Mouse (Mus musculus): ENCODE measurements around the gene Iqgap3. TPM values are rescaled to one million over a fixed set of nuclear protein-coding genes. Genes with fewer than 3 reads are reported as not detected.

Gene Iqgap3
- total RNA-seq, 2 experiments from 2014 or later: 0.64 to 0.80 TPM

GRCm38 (mm10) chr3:88137821-88138220 is 56.0 kb downstream of the Iqgap3 start:
- no peak for DNase-seq (ENCODE audit: low spot score in 2 of 2)

GRCm38 (mm10) chr3:88138336-88139242 is 56.8 kb downstream of the Iqgap3 start:
- peak; percentile 84 to 89 for DNase-seq (ENCODE audit: low spot score in 2 of 2)

GRCm38 (mm10) chr3:88139243-88140177 is 57.7 kb downstream of the Iqgap3 start:
- DNase-seq (ENCODE audit: low spot score in 2 of 2): peak in 1 of 2 experiments; percentile 4

GRCm38 (mm10) chr3:88140178-88140902 is 58.6 kb downstream of the Iqgap3 start:
- peak in 1 of 2 experiments; percentile 18 for DNase-seq (ENCODE audit: low spot score in 2 of 2)

GRCm38 (mm10) chr3:88140903-88141430 is 59.2 kb downstream of the Iqgap3 start:
- peak in 1 of 2 experiments; percentile 4 for DNase-seq (ENCODE audit: low spot score in 2 of 2)

GRCm38 (mm10) chr3:88141439-88141786 is 59.6 kb downstream of the Iqgap3 start:
- no peak for DNase-seq (ENCODE audit: low spot score in 2 of 2)

GRCm38 (mm10) chr3:88141787-88142523 is 60.2 kb downstream of the Iqgap3 start, which contains the start of gene Mef2d:
Gene Mef2d, plus strand, starts transcription at chr3:88142372.
- peak; percentile 93 to 95 for DNase-seq (ENCODE audit: low spot score in 2 of 2)

GRCm38 (mm10) chr3:88142546-88142915 is 60.8 kb downstream of the Iqgap3 start:
- DNase-seq (ENCODE audit: low spot score in 2 of 2): peak in 1 of 2 experiments; percentile 69

GRCm38 (mm10) chr3:88142916-88143771 is 61.4 kb downstream of the Iqgap3 start:
- DNase-seq (ENCODE audit: low spot score in 2 of 2): peak; percentile 63 to 69

- peak in 1 of 2 experiments; percentile 43 for DNase-seq (ENCODE audit: low spot score in 2 of 2)
Measured at GRCm38 (mm10) chr3:88143961-88144486, 62.3 kb downstream of the Iqgap3 start.

GRCm38 (mm10) chr3:88144648-88145410 is 63.1 kb downstream of the Iqgap3 start:
- peak in 1 of 2 experiments; percentile 7 for DNase-seq (ENCODE audit: low spot score in 2 of 2)

- peak in 1 of 2 experiments; percentile 38 for DNase-seq (ENCODE audit: low spot score in 2 of 2)
Measured at GRCm38 (mm10) chr3:88145411-88145782, 63.6 kb downstream of the Iqgap3 start.

GRCm38 (mm10) chr3:88145952-88146351 is 64.2 kb downstream of the Iqgap3 start:
- DNase-seq (ENCODE audit: low spot score in 2 of 2): peak in 1 of 2 experiments; percentile 50

- peak in 1 of 2 experiments; percentile 5 for DNase-seq (ENCODE audit: low spot score in 2 of 2)
Measured at GRCm38 (mm10) chr3:88146376-88147112, 64.8 kb downstream of the Iqgap3 start.

GRCm38 (mm10) chr3:88147444-88147843 is 65.7 kb downstream of the Iqgap3 start:
- DNase-seq (ENCODE audit: low spot score in 2 of 2): peak in 1 of 2 experiments; percentile 6

- no peak for DNase-seq (ENCODE audit: low spot score in 2 of 2)
Measured at GRCm38 (mm10) chr3:88147866-88148265, 66.1 kb downstream of the Iqgap3 start.

- no peak for DNase-seq (ENCODE audit: low spot score in 2 of 2)
Measured at GRCm38 (mm10) chr3:88148354-88148753, 66.6 kb downstream of the Iqgap3 start.

All from adrenal gland, adult 18-20 months (tissue).